Mouse (Mus musculus): ENCODE data around the gene Apba2. TPM values are rescaled to one million over a fixed set of nuclear protein-coding genes. Genes with fewer than 3 reads are reported as not detected.

Apba2 gene
- polyA plus RNA-seq, 1 experiment = not detected

GRCm38 (mm10) chr7:64588636-64589389 lies 87.3 kb downstream of the Apba2 start:
- Histone ChIP-seq H3K27ac (replicated peaks; ENCODE audit: low read depth, low read length) (no peak overlapping the region), H3K4me1 (ENCODE audit: control insufficient read depth, insufficient read depth, insufficient read length, low read length) (no peaks in the 10 kb centered on the region), H3K4me3 (ENCODE audit: insufficient read depth, low read depth, low read length) (no peak overlapping the region)

- H3K4me3 ChIP-seq (ENCODE audit: insufficient read depth, low read depth, low read length) = no peak overlapping the region
- no peak overlapping the region for H3K27ac ChIP-seq (replicated peaks; ENCODE audit: low read depth, low read length)
- H3K4me1 ChIP-seq (ENCODE audit: control insufficient read depth, insufficient read depth, insufficient read length, low read length) = no peaks in the 10 kb centered on the region
These were observed 93.8 kb downstream of the Apba2 start for GRCm38 (mm10) chr7:64595256-64595655.

GRCm38 (mm10) chr7:64596652-64597051 lies 95.1 kb downstream of the Apba2 start:
- Histone ChIP-seq H3K27ac (replicated peaks; ENCODE audit: low read depth, low read length) (no peak overlapping the region), H3K4me3 (ENCODE audit: insufficient read depth, low read depth, low read length) (no peak overlapping the region), H3K4me1 (ENCODE audit: control insufficient read depth, insufficient read depth, insufficient read length, low read length) (no peaks in the 10 kb centered on the region)

- no peaks in the 10 kb centered on the region for H3K4me1 ChIP-seq (ENCODE audit: control insufficient read depth, insufficient read depth, insufficient read length, low read length)
- no peak overlapping the region for H3K27ac ChIP-seq (replicated peaks; ENCODE audit: low read depth, low read length)
- no peak overlapping the region for H3K4me3 ChIP-seq (ENCODE audit: insufficient read depth, low read depth, low read length)
These were observed 108.4 kb downstream of the Apba2 start for GRCm38 (mm10) chr7:64609866-64610265.

GRCm38 (mm10) chr7:64610875-64611274 lies 109.4 kb downstream of the Apba2 start:
- no peak overlapping the region for H3K4me3 ChIP-seq (ENCODE audit: insufficient read depth, low read depth, low read length)

GRCm38 (mm10) chr7:64619261-64619660 lies 117.8 kb downstream of the Apba2 start:
- no peaks in the 10 kb centered on the region for H3K4me1 ChIP-seq (ENCODE audit: control insufficient read depth, insufficient read depth, insufficient read length, low read length)
- H3K4me3 ChIP-seq (ENCODE audit: insufficient read depth, low read depth, low read length) = no peak overlapping the region
- no peak overlapping the region for H3K27ac ChIP-seq (replicated peaks; ENCODE audit: low read depth, low read length)

More at GRCm38 (mm10) chr7:64610875-64611274, 109.4 kb downstream of the Apba2 start:
- H3K27ac ChIP-seq (replicated peaks; ENCODE audit: low read depth, low read length) = no peak overlapping the region
- no peaks in the 10 kb centered on the region for H3K4me1 ChIP-seq (ENCODE audit: control insufficient read depth, insufficient read depth, insufficient read length, low read length)

- no peaks in the 10 kb centered on the region for H3K4me1 ChIP-seq (ENCODE audit: control insufficient read depth, insufficient read depth, insufficient read length, low read length)
- no peak overlapping the region for H3K27ac ChIP-seq (replicated peaks; ENCODE audit: low read depth, low read length)
- no peak overlapping the region for H3K4me3 ChIP-seq (ENCODE audit: insufficient read depth, low read depth, low read length)
These were observed 125.0 kb downstream of the Apba2 start for GRCm38 (mm10) chr7:64626494-64626893.

GRCm38 (mm10) chr7:64627972-64628655 lies 126.6 kb downstream of the Apba2 start:
- H3K4me1 ChIP-seq (ENCODE audit: control insufficient read depth, insufficient read depth, insufficient read length, low read length) = no peaks in the 10 kb centered on the region
- H3K4me3 ChIP-seq (ENCODE audit: insufficient read depth, low read depth, low read length) = no peak overlapping the region

GRCm38 (mm10) chr7:64630697-64631096 lies 129.2 kb downstream of the Apba2 start:
- H3K4me1 ChIP-seq (ENCODE audit: control insufficient read depth, insufficient read depth, insufficient read length, low read length) = no peaks in the 10 kb centered on the region

More at GRCm38 (mm10) chr7:64627972-64628655, 126.6 kb downstream of the Apba2 start:
- no peak overlapping the region for H3K27ac ChIP-seq (replicated peaks; ENCODE audit: low read depth, low read length)

GRCm38 (mm10) chr7:64631131-64631530 lies 129.6 kb downstream of the Apba2 start:
- no peak overlapping the region for H3K27ac ChIP-seq (replicated peaks; ENCODE audit: low read depth, low read length)
- H3K4me1 ChIP-seq (ENCODE audit: control insufficient read depth, insufficient read depth, insufficient read length, low read length) = no peaks in the 10 kb centered on the region
- H3K4me3 ChIP-seq (ENCODE audit: insufficient read depth, low read depth, low read length) = no peak overlapping the region

More at GRCm38 (mm10) chr7:64630697-64631096, 129.2 kb downstream of the Apba2 start:
- Histone ChIP-seq H3K27ac (replicated peaks; ENCODE audit: low read depth, low read length) (no peak overlapping the region), H3K4me3 (ENCODE audit: insufficient read depth, low read depth, low read length) (no peak overlapping the region)

- H3K4me3 ChIP-seq (ENCODE audit: insufficient read depth, low read depth, low read length) = no peak overlapping the region
- no peak overlapping the region for H3K27ac ChIP-seq (replicated peaks; ENCODE audit: low read depth, low read length)
- no peaks in the 10 kb centered on the region for H3K4me1 ChIP-seq (ENCODE audit: control insufficient read depth, insufficient read depth, insufficient read length, low read length)
These were observed 130.4 kb downstream of the Apba2 start for GRCm38 (mm10) chr7:64631781-64632351.

GRCm38 (mm10) chr7:64633182-64633581 lies 131.7 kb downstream of the Apba2 start:
- Histone ChIP-seq H3K4me1 (ENCODE audit: control insufficient read depth, insufficient read depth, insufficient read length, low read length) (no peaks in the 10 kb centered on the region), H3K4me3 (ENCODE audit: insufficient read depth, low read depth, low read length) (no peak overlapping the region), H3K27ac (replicated peaks; ENCODE audit: low read depth, low read length) (no peak overlapping the region)

- Histone ChIP-seq H3K27ac (replicated peaks; ENCODE audit: low read depth, low read length) (no peak overlapping the region), H3K4me3 (ENCODE audit: insufficient read depth, low read depth, low read length) (no peak overlapping the region), H3K4me1 (ENCODE audit: control insufficient read depth, insufficient read depth, insufficient read length, low read length) (no peaks in the 10 kb centered on the region)
These were observed 132.4 kb downstream of the Apba2 start for GRCm38 (mm10) chr7:64633916-64634315.

GRCm38 (mm10) chr7:64634482-64634881 lies 133.0 kb downstream of the Apba2 start:
- no peak overlapping the region for H3K4me3 ChIP-seq (ENCODE audit: insufficient read depth, low read depth, low read length)
- H3K27ac ChIP-seq (replicated peaks; ENCODE audit: low read depth, low read length) = no peak overlapping the region
- H3K4me1 ChIP-seq (ENCODE audit: control insufficient read depth, insufficient read depth, insufficient read length, low read length) = no peaks in the 10 kb centered on the region

- no peak overlapping the region for H3K27ac ChIP-seq (replicated peaks; ENCODE audit: low read depth, low read length)
- H3K4me3 ChIP-seq (ENCODE audit: insufficient read depth, low read depth, low read length) = no peak overlapping the region
- H3K4me1 ChIP-seq (ENCODE audit: control insufficient read depth, insufficient read depth, insufficient read length, low read length) = no peaks in the 10 kb centered on the region
These were observed 137.4 kb downstream of the Apba2 start for GRCm38 (mm10) chr7:64638922-64639321.
